Mouse (Mus musculus): ENCODE measurements at regions not wholly inside any gene's neighbourhood (a gene's known extent, or its start where the extent isn't known, plus 50 kb on each side); places are given as distances from the start of the nearest gene placed in this dataset.

GRCm38 (mm10) chr1:39069676-39070075 lies 84.3 kb downstream of the Pdcl3 start:
- no peak for TF ChIP-seq POLR2A (IDR thresholded peaks at IDR 0.05; ENCODE audit: control insufficient read depth, extremely low read depth, insufficient read depth, low read length, poor library complexity)
- no peak for TF ChIP-seq CTCF (IDR thresholded peaks at IDR 0.05; ENCODE audit: borderline replicate concordance, control insufficient read depth, extremely low read depth, insufficient read depth, low read length, poor library complexity)
- Histone ChIP-seq H3K27me3 (ENCODE audit: control insufficient read depth, insufficient read depth, low read length) (no peaks in the 10 kb centered on the region), H3K4me3 (ENCODE audit: control insufficient read depth, insufficient read depth, low read length) (no peak overlapping the region), H3K4me1 (replicated peaks; ENCODE audit: control insufficient read depth, insufficient read depth, low read length) (peaks cover 8% of the 10 kb centered on the region), H3K27ac (ENCODE audit: control insufficient read depth, insufficient read depth, low read length) (no peak overlapping the region), H3K36me3 (ENCODE audit: control insufficient read depth, insufficient read depth, low read length) (no peaks in the 10 kb centered on the region)
- no peak for DNase-seq
- 60% methylated on average over 7 of the region's 7 CpGs for WGBS

GRCm38 (mm10) chr1:39075966-39076365 lies 90.6 kb downstream of the Pdcl3 start:
- DNase-seq = no peak
- Histone ChIP-seq H3K36me3 (ENCODE audit: control insufficient read depth, insufficient read depth, low read length) (no peaks in the 10 kb centered on the region), H3K27ac (ENCODE audit: control insufficient read depth, insufficient read depth, low read length) (no peak overlapping the region), H3K27me3 (ENCODE audit: control insufficient read depth, insufficient read depth, low read length) (no peaks in the 10 kb centered on the region), H3K4me1 (replicated peaks; ENCODE audit: control insufficient read depth, insufficient read depth, low read length) (no peaks in the 10 kb centered on the region), H3K4me3 (ENCODE audit: control insufficient read depth, insufficient read depth, low read length) (no peak overlapping the region)
- TF ChIP-seq CTCF (IDR thresholded peaks at IDR 0.05; ENCODE audit: borderline replicate concordance, control insufficient read depth, extremely low read depth, insufficient read depth, low read length, poor library complexity) (no peak), POLR2A (IDR thresholded peaks at IDR 0.05; ENCODE audit: control insufficient read depth, extremely low read depth, insufficient read depth, low read length, poor library complexity) (no peak)
- WGBS = 92% methylated on average over 5 of the region's 5 CpGs

DNA sequence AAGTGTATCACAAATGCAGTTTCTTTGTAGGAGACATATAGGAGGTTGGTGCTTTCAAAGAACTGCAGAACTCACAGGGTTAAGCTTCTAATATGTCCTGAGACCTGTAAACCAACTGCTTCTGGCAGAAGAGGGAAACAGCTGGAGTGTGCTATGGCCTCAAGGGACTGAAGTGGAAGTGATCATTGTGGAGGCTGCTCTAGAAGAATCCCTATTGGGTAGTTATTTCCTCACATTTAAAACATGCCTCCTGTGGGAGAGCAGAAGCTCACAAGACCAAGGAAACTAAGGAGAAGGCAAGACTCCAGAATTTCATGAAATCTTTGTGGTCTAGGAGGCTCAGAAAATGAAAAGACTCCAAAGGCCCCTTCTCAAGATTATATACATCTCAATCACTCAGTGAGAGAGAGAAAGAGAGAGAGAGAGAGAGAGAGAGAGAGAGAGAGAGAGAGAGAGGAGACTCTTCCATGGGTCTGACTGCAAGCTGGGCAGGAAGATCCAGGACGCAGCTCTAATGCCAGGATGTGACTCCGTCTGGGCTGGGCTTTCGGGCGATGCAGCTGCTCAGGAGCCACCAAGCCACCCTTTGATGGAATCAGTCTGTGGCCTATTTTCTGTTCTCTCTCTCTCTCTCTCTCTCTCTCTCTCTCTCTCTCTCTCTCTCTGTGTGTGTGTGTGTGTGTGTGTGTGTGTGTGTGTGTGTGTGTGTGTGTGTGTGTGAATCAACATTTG lies 93.3 kb downstream of the Pdcl3 start:
- 88% methylated on average over 4 of the region's 4 CpGs for WGBS
- Histone ChIP-seq H3K4me1 (replicated peaks; ENCODE audit: control insufficient read depth, insufficient read depth, low read length) (no peaks in the 10 kb centered on the region), H3K27me3 (ENCODE audit: control insufficient read depth, insufficient read depth, low read length) (no peaks in the 10 kb centered on the region), H3K27ac (ENCODE audit: control insufficient read depth, insufficient read depth, low read length) (no peak overlapping the region), H3K4me3 (ENCODE audit: control insufficient read depth, insufficient read depth, low read length) (no peak overlapping the region), H3K36me3 (ENCODE audit: control insufficient read depth, insufficient read depth, low read length) (no peaks in the 10 kb centered on the region)
- DNase-seq = no peak
- TF ChIP-seq POLR2A (IDR thresholded peaks at IDR 0.05; ENCODE audit: control insufficient read depth, extremely low read depth, insufficient read depth, low read length, poor library complexity) (no peak), CTCF (IDR thresholded peaks at IDR 0.05; ENCODE audit: borderline replicate concordance, control insufficient read depth, extremely low read depth, insufficient read depth, low read length, poor library complexity) (no peak)

GRCm38 (mm10) chr1:39083911-39084826 lies 98.8 kb downstream of the Pdcl3 start:
- no peak for DNase-seq

GRCm38 (mm10) chr1:39086273-39086672 lies 100.9 kb downstream of the Pdcl3 start:
- no peak for DNase-seq
- H3K27me3 ChIP-seq (ENCODE audit: control insufficient read depth, insufficient read depth, low read length) = no peaks in the 10 kb centered on the region; the same call in 1 of the 2 replicates
- TF ChIP-seq POLR2A (IDR thresholded peaks at IDR 0.05; ENCODE audit: control insufficient read depth, extremely low read depth, insufficient read depth, low read length, poor library complexity) (no peak), CTCF (IDR thresholded peaks at IDR 0.05; ENCODE audit: borderline replicate concordance, control insufficient read depth, extremely low read depth, insufficient read depth, low read length, poor library complexity) (no peak)
- H3K4me1 ChIP-seq (replicated peaks; ENCODE audit: control insufficient read depth, insufficient read depth, low read length) = peaks cover 9% of the 10 kb centered on the region
- WGBS = 95% methylated on average over 11 of the region's 11 CpGs
- H3K4me3 ChIP-seq (ENCODE audit: control insufficient read depth, insufficient read depth, low read length) = no peak overlapping the region
- H3K27ac ChIP-seq (ENCODE audit: control insufficient read depth, insufficient read depth, low read length) = no peak overlapping the region
- no peaks in the 10 kb centered on the region for H3K36me3 ChIP-seq (ENCODE audit: control insufficient read depth, insufficient read depth, low read length)

More at GRCm38 (mm10) chr1:39083911-39084826, 98.8 kb downstream of the Pdcl3 start:
- Histone ChIP-seq H3K4me3 (ENCODE audit: control insufficient read depth, insufficient read depth, low read length) (no peak overlapping the region), H3K36me3 (ENCODE audit: control insufficient read depth, insufficient read depth, low read length) (no peaks in the 10 kb centered on the region), H3K4me1 (replicated peaks; ENCODE audit: control insufficient read depth, insufficient read depth, low read length) (no peaks in the 10 kb centered on the region), H3K27me3 (ENCODE audit: control insufficient read depth, insufficient read depth, low read length) (no peaks in the 10 kb centered on the region; the same call in 1 of the 2 replicates), H3K27ac (ENCODE audit: control insufficient read depth, insufficient read depth, low read length) (no peak overlapping the region)
- 90% methylated on average over 7 of the region's 7 CpGs for WGBS
- TF ChIP-seq POLR2A (IDR thresholded peaks at IDR 0.05; ENCODE audit: control insufficient read depth, extremely low read depth, insufficient read depth, low read length, poor library complexity) = no peak
- no peak for TF ChIP-seq CTCF (IDR thresholded peaks at IDR 0.05; ENCODE audit: borderline replicate concordance, control insufficient read depth, extremely low read depth, insufficient read depth, low read length, poor library complexity)

- Histone ChIP-seq H3K36me3 (ENCODE audit: control insufficient read depth, insufficient read depth, low read length) (no peaks in the 10 kb centered on the region), H3K4me1 (replicated peaks; ENCODE audit: control insufficient read depth, insufficient read depth, low read length) (peaks cover 12% of the 10 kb centered on the region), H3K27me3 (ENCODE audit: control insufficient read depth, insufficient read depth, low read length) (no peaks in the 10 kb centered on the region; the same call in 1 of the 2 replicates), H3K27ac (ENCODE audit: control insufficient read depth, insufficient read depth, low read length) (no peak overlapping the region), H3K4me3 (ENCODE audit: control insufficient read depth, insufficient read depth, low read length) (no peak overlapping the region)
- no peak for TF ChIP-seq CTCF (IDR thresholded peaks at IDR 0.05; ENCODE audit: borderline replicate concordance, control insufficient read depth, extremely low read depth, insufficient read depth, low read length, poor library complexity)
- no peak for TF ChIP-seq POLR2A (IDR thresholded peaks at IDR 0.05; ENCODE audit: control insufficient read depth, extremely low read depth, insufficient read depth, low read length, poor library complexity)
- WGBS = 16% methylated on average over 9 of the region's 9 CpGs
- DNase-seq = peak; percentile 17
Measured at GRCm38 (mm10) chr1:39089875-39090274, 103.7 kb upstream of the Npas2 start.
